Mouse (Mus musculus): Measurements from ENCODE around the gene Limk2. TPM values are rescaled to one million over a fixed set of nuclear protein-coding genes. Genes with fewer than 3 reads are reported as not detected.

Limk2 gene
- polyA plus RNA-seq, 1 experiment = 78.9 TPM

GRCm38 (mm10) chr11:3298813-3299185 lies 110.2 kb downstream of the Limk2 start:
- DNase-seq (ENCODE audit: low spot score) = no peak

- no peak for DNase-seq (ENCODE audit: low spot score)
Observed at GRCm38 (mm10) chr11:3297871-3298812, 110.8 kb downstream of the Limk2 start.

GRCm38 (mm10) chr11:3296056-3296455 lies 112.9 kb downstream of the Limk2 start:
- no peak for DNase-seq (ENCODE audit: low spot score)

GRCm38 (mm10) chr11:3294641-3295040 lies 114.3 kb downstream of the Limk2 start:
- no peak for DNase-seq (ENCODE audit: low spot score)

Other genes with a start within 250 kb of the Limk2 start
- 27.2 and 38.1 TPM in 2 replicates for gene Sfi1, start 215.7 kb downstream of the Limk2 start, polyA plus RNA-seq (2012; rRNA removed)
- 49.4 and 50.8 TPM in 2 replicates for gene Eif4enif1, start 206.8 kb downstream of the Limk2 start, polyA plus RNA-seq (2012; rRNA removed)
- 61.2 and 63.8 TPM in 2 replicates for gene Drg1, start 142.8 kb downstream of the Limk2 start, polyA plus RNA-seq (2012; rRNA removed)
- 26.9 and 29.4 TPM in 2 replicates for gene Patz1, start 120.3 kb downstream of the Limk2 start, polyA plus RNA-seq (2012; rRNA removed)
- gene Pik3ip1, start 78.8 kb downstream of the Limk2 start, polyA plus RNA-seq (2012; rRNA removed) = 37.8 and 51.7 TPM in 2 replicates
- 27.0 and 28.2 TPM in 2 replicates for gene Rnf185, start 43.2 kb upstream of the Limk2 start, polyA plus RNA-seq (2012; rRNA removed)
- gene Pla2g3, start 79.1 kb upstream of the Limk2 start, polyA plus RNA-seq (2012; rRNA removed) = 0.66 and 0.74 TPM in 2 replicates
- 0.70 and 1.5 TPM in 2 replicates for gene Inpp5j, start 95.6 kb upstream of the Limk2 start, polyA plus RNA-seq (2012; rRNA removed)
- gene Selenom, start 105.5 kb upstream of the Limk2 start, polyA plus RNA-seq (2012; rRNA removed) = 321 and 348 TPM in 2 replicates
- gene Smtn, start 131.4 kb upstream of the Limk2 start, polyA plus RNA-seq (2012; rRNA removed) = 371 and 680 TPM in 2 replicates
- gene Morc2a, start 240.0 kb upstream of the Limk2 start, polyA plus RNA-seq (2012; rRNA removed) = 16.2 and 20.3 TPM in 2 replicates

Measured in urinary bladder, adult 2 months (tissue).